Mouse (Mus musculus): Measurements from ENCODE around the gene Umad1. TPM values are rescaled to one million over a fixed set of nuclear protein-coding genes. Genes with fewer than 3 reads are reported as not detected.

Gene Umad1
- total RNA-seq (2012; rRNA removed): 0.53 and 0.98 TPM in 2 replicates

- Histone ChIP-seq H3K36me3 (ENCODE audit: control insufficient read depth, insufficient read depth, low read length, poor library complexity, severe bottlenecking) (no peaks in the 10 kb centered on the region), H3K4me1 (ENCODE audit: control insufficient read depth in 2 of 2, insufficient read depth in 2 of 2, low read length in 2 of 2, poor library complexity in 1 of 2) (no peaks in the 10 kb centered on the region), H3K9me3 (ENCODE audit: control insufficient read depth, insufficient read depth, low read depth, low read length) (no peaks in the 10 kb centered on the region), H3K27ac (ENCODE audit: insufficient read depth, low read depth, low read length, poor library complexity, severe bottlenecking) (peak within 1 kb of the TSS; percentile 54; the same call in 1 of the 2 replicates), H3K4me3 (ENCODE audit: insufficient read depth in 1 of 2, low read depth in 1 of 2, low read length in 2 of 2, poor library complexity in 1 of 2, severe bottlenecking in 1 of 2) (peak within 1 kb of the TSS; percentile 95 to 98), H3K9ac (ENCODE audit: insufficient read depth, low read depth, low read length, poor library complexity, severe bottlenecking) (peak within 1 kb of the TSS; percentile 93)
- in situ Hi-C loops (cut with MboI; ENCODE audit: low sequenced_read_pairs in 2 of 2, unreplicated experiment in 2 of 2): no loop called here
- peak; percentile 92 for DNase-seq (ENCODE audit: low read depth, low spot score)
- TF ChIP-seq HCFC1 (IDR thresholded peaks at IDR 0.05; ENCODE audit: borderline replicate concordance, insufficient read depth, low read length): 0 out of 2 replicates have a peak, but pooled peaks have one; percentile 24
- TF ChIP-seq ZNF384 (IDR thresholded peaks at IDR 0.05; ENCODE audit: low read depth, low read length): no peak
- peak; percentile 74 for TF ChIP-seq CHD2 (IDR thresholded peaks at IDR 0.05; ENCODE audit: low read depth, low read length)
Measured at GRCm38 (mm10) chr6:8259004-8259666, at the start of gene Umad1, which contains the start of the genes Rpa3 and Gm45062. Gene Umad1, plus strand, starts transcription at chr6:8259288. Gene Rpa3, minus strand, starts transcription at chr6:8259173. Gene Gm45062, plus strand, starts transcription at chr6:8259450.

- DNase-seq (ENCODE audit: low read depth, low spot score): no peak
- Histone ChIP-seq H3K27ac (ENCODE audit: insufficient read depth, low read depth, low read length, poor library complexity, severe bottlenecking) (no peak overlapping the region), H3K4me1 (ENCODE audit: control insufficient read depth in 2 of 2, insufficient read depth in 2 of 2, low read length in 2 of 2, poor library complexity in 1 of 2) (no peaks in the 10 kb centered on the region), H3K36me3 (ENCODE audit: control insufficient read depth, insufficient read depth, low read length, poor library complexity, severe bottlenecking) (no peaks in the 10 kb centered on the region), H3K4me3 (ENCODE audit: insufficient read depth in 1 of 2, low read depth in 1 of 2, low read length in 2 of 2, poor library complexity in 1 of 2, severe bottlenecking in 1 of 2) (peak overlapping the region; percentile 73 to 81), H3K9me3 (ENCODE audit: control insufficient read depth, insufficient read depth, low read depth, low read length) (no peaks in the 10 kb centered on the region), H3K9ac (ENCODE audit: insufficient read depth, low read depth, low read length, poor library complexity, severe bottlenecking) (peak overlapping the region; percentile 77; the same call in 1 of the 2 replicates)
- TF ChIP-seq ZC3H11A (IDR thresholded peaks at IDR 0.05; ENCODE audit: borderline replicate concordance, low read depth, low read length) (no peak), MAFK (IDR thresholded peaks at IDR 0.05; ENCODE audit: insufficient read depth, low read depth, low read length) (no peak), CHD2 (IDR thresholded peaks at IDR 0.05; ENCODE audit: low read depth, low read length) (no peak), HCFC1 (IDR thresholded peaks at IDR 0.05; ENCODE audit: borderline replicate concordance, insufficient read depth, low read length) (no peak), ZNF384 (IDR thresholded peaks at IDR 0.05; ENCODE audit: low read depth, low read length) (no peak)
- in situ Hi-C loops (cut with MboI; ENCODE audit: low sequenced_read_pairs in 2 of 2, unreplicated experiment in 2 of 2): no loop called here
Measured at GRCm38 (mm10) chr6:8209866-8210186, 49.3 kb upstream of the Umad1 start.

- Histone ChIP-seq H3K36me3 (ENCODE audit: control insufficient read depth, insufficient read depth, low read length, poor library complexity, severe bottlenecking) (no peaks in the 10 kb centered on the region), H3K4me1 (ENCODE audit: control insufficient read depth in 2 of 2, insufficient read depth in 2 of 2, low read length in 2 of 2, poor library complexity in 1 of 2) (no peaks in the 10 kb centered on the region), H3K9ac (ENCODE audit: insufficient read depth, low read depth, low read length, poor library complexity, severe bottlenecking) (no peak overlapping the region), H3K9me3 (ENCODE audit: control insufficient read depth, insufficient read depth, low read depth, low read length) (no peaks in the 10 kb centered on the region), H3K4me3 (ENCODE audit: insufficient read depth in 1 of 2, low read depth in 1 of 2, low read length in 2 of 2, poor library complexity in 1 of 2, severe bottlenecking in 1 of 2) (no peak overlapping the region), H3K27ac (ENCODE audit: insufficient read depth, low read depth, low read length, poor library complexity, severe bottlenecking) (no peak overlapping the region)
- in situ Hi-C loops (cut with MboI; ENCODE audit: low sequenced_read_pairs in 2 of 2, unreplicated experiment in 2 of 2): no loop called here
- TF ChIP-seq HCFC1 (IDR thresholded peaks at IDR 0.05; ENCODE audit: borderline replicate concordance, insufficient read depth, low read length) (no peak), ZNF384 (IDR thresholded peaks at IDR 0.05; ENCODE audit: low read depth, low read length) (no peak)
- DNase-seq (ENCODE audit: low read depth, low spot score): no peak
Measured at GRCm38 (mm10) chr6:8210661-8211060, 48.4 kb upstream of the Umad1 start.

GRCm38 (mm10) chr6:8227035-8227434, 32.1 kb upstream of the Umad1 start:
- in situ Hi-C loops (cut with MboI; ENCODE audit: low sequenced_read_pairs in 2 of 2, unreplicated experiment in 2 of 2): no loop called here
- TF ChIP-seq MAFK (IDR thresholded peaks at IDR 0.05; ENCODE audit: insufficient read depth, low read depth, low read length) (no peak), HCFC1 (IDR thresholded peaks at IDR 0.05; ENCODE audit: borderline replicate concordance, insufficient read depth, low read length) (no peak), ZC3H11A (IDR thresholded peaks at IDR 0.05; ENCODE audit: borderline replicate concordance, low read depth, low read length) (no peak), CHD2 (IDR thresholded peaks at IDR 0.05; ENCODE audit: low read depth, low read length) (no peak), ZNF384 (IDR thresholded peaks at IDR 0.05; ENCODE audit: low read depth, low read length) (no peak)
- Histone ChIP-seq H3K4me1 (ENCODE audit: control insufficient read depth in 2 of 2, insufficient read depth in 2 of 2, low read length in 2 of 2, poor library complexity in 1 of 2) (no peaks in the 10 kb centered on the region), H3K4me3 (ENCODE audit: insufficient read depth in 1 of 2, low read depth in 1 of 2, low read length in 2 of 2, poor library complexity in 1 of 2, severe bottlenecking in 1 of 2) (no peak overlapping the region), H3K9me3 (ENCODE audit: control insufficient read depth, insufficient read depth, low read depth, low read length) (no peaks in the 10 kb centered on the region; the same call in 1 of the 2 replicates), H3K27ac (ENCODE audit: insufficient read depth, low read depth, low read length, poor library complexity, severe bottlenecking) (no peak overlapping the region), H3K36me3 (ENCODE audit: control insufficient read depth, insufficient read depth, low read length, poor library complexity, severe bottlenecking) (peaks cover 2% of the 10 kb centered on the region; the same call in 1 of the 2 replicates), H3K9ac (ENCODE audit: insufficient read depth, low read depth, low read length, poor library complexity, severe bottlenecking) (no peak overlapping the region)
- no peak for DNase-seq (ENCODE audit: low read depth, low spot score)

GRCm38 (mm10) chr6:8228596-8228995, 30.5 kb upstream of the Umad1 start:
- no peak for DNase-seq (ENCODE audit: low read depth, low spot score)
- in situ Hi-C loops (cut with MboI; ENCODE audit: low sequenced_read_pairs in 2 of 2, unreplicated experiment in 2 of 2): no loop called here
- H3K27ac ChIP-seq (ENCODE audit: insufficient read depth, low read depth, low read length, poor library complexity, severe bottlenecking): no peak overlapping the region
- no peak overlapping the region for H3K4me3 ChIP-seq (ENCODE audit: insufficient read depth in 1 of 2, low read depth in 1 of 2, low read length in 2 of 2, poor library complexity in 1 of 2, severe bottlenecking in 1 of 2)
- H3K9ac ChIP-seq (ENCODE audit: insufficient read depth, low read depth, low read length, poor library complexity, severe bottlenecking): no peak overlapping the region
- TF ChIP-seq HCFC1 (IDR thresholded peaks at IDR 0.05; ENCODE audit: borderline replicate concordance, insufficient read depth, low read length) (no peak), ZC3H11A (IDR thresholded peaks at IDR 0.05; ENCODE audit: borderline replicate concordance, low read depth, low read length) (no peak), CHD2 (IDR thresholded peaks at IDR 0.05; ENCODE audit: low read depth, low read length) (no peak), MAFK (IDR thresholded peaks at IDR 0.05; ENCODE audit: insufficient read depth, low read depth, low read length) (no peak), ZNF384 (IDR thresholded peaks at IDR 0.05; ENCODE audit: low read depth, low read length) (no peak)
- no peaks in the 10 kb centered on the region; the same call in none of the 2 replicates for H3K9me3 ChIP-seq (ENCODE audit: control insufficient read depth, insufficient read depth, low read depth, low read length)
- H3K36me3 ChIP-seq (ENCODE audit: control insufficient read depth, insufficient read depth, low read length, poor library complexity, severe bottlenecking): peaks cover 4% of the 10 kb centered on the region
- no peaks in the 10 kb centered on the region for H3K4me1 ChIP-seq (ENCODE audit: control insufficient read depth in 2 of 2, insufficient read depth in 2 of 2, low read length in 2 of 2, poor library complexity in 1 of 2)
